Mouse (Mus musculus) small intestine, adult 2 months (tissue): ENCODE measurements around the gene A4galt.
"Not testable (repeated sequence)": the region's sequence is repeated elsewhere in the genome, so short reads cannot be mapped to it uniquely, and the experiment has no call there.

Source experiments
- CTCF ChIP-seq: fragments of 200-500 bp; IDR thresholded peaks from 2 replicates; pipeline ENCODE4 v1.5.1; 2012; ENCODE audit warnings: low read depth, mild to moderate bottlenecking, control low read depth, inconsistent platforms, low read length, moderate library complexity, mixed read lengths; ENCODE audit not compliant: insufficient replicate concordance, insufficient read length; ENCODE audit errors: extremely low read depth
- POLR2A ChIP-seq: fragments of 200-500 bp; IDR thresholded peaks from 2 replicates; pipeline ENCODE4 v1.6.1; 2012; ENCODE audit warnings: low read depth, mild to moderate bottlenecking, control low read depth, inconsistent platforms, low read length, moderate library complexity

DNA sequence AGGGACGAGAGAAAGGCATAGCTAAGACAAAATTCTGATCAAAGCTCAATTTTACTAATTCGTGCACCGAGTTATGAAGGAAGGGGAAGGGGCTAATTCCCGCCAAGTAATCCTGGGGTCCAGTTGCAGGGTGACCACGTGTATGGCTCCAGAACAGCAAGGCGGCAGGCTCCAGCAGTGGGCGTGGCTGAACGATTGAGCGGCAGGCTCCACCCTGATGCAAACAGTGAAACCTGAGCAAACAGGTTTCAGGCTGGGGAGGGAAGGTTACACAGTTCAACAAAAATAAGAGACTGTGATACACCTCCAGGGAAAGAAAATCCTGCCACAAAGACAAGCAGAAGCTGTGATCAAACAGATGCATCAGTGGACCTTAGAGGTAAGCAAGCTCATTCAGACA lies 19.6 kb upstream of the A4galt start:
- TF ChIP-seq CTCF, POLR2A: not testable (repeated sequence)
